Mouse (Mus musculus) ES-E14 (cell line): ENCODE measurements around the gene Nf1. TPM values are rescaled to one million over a fixed set of nuclear protein-coding genes. Genes with fewer than 3 reads are reported as not detected.

Experiments
- DNase-seq: peaks from one replicate; pipeline ENCODE4 v3.0.0-alpha.2; 2013; ENCODE audit warnings: low read depth, low spot score
- H3K27ac ChIP-seq: 2 replicates; pipeline ENCODE4 v1.5.1; 2012; ENCODE audit warnings: low read depth, mild to moderate bottlenecking, low read length, moderate library complexity, mixed read lengths; ENCODE audit not compliant: poor library complexity, insufficient read depth, severe bottlenecking
- H3K36me3 ChIP-seq: 2 replicates; pipeline ENCODE4 v1.6.1; 2012; ENCODE audit warnings: mild to moderate bottlenecking, low read length, moderate library complexity, mixed read lengths; ENCODE audit not compliant: control insufficient read depth, poor library complexity, insufficient read depth, severe bottlenecking
- H3K4me1 ChIP-seq, 2 experiments: fragments of 150-350 bp in 1 of 2; sonication (generic) in 1 of 2; 2 replicates each; pipeline ENCODE4 v1.6.1; 2012; ENCODE audit warnings: low read length in 2 of 2, mild to moderate bottlenecking in 1 of 2, mixed read lengths in 1 of 2; ENCODE audit not compliant: control insufficient read depth in 2 of 2, insufficient read depth in 2 of 2, poor library complexity in 1 of 2
- H3K4me3 ChIP-seq, 2 experiments: fragments of 150-350 bp in 1 of 2; sonication (generic) in 1 of 2; 2 replicates each; pipeline ENCODE4 v1.5.1; 2012; ENCODE audit warnings: low read length in 2 of 2, low read depth in 1 of 2, mild to moderate bottlenecking in 1 of 2, mixed read lengths in 1 of 2; ENCODE audit not compliant: insufficient read depth in 1 of 2, poor library complexity in 1 of 2, severe bottlenecking in 1 of 2
- H3K9ac ChIP-seq: 2 replicates; pipeline ENCODE4 v1.6.1; 2012; ENCODE audit warnings: low read depth, mild to moderate bottlenecking, low read length, mixed read lengths; ENCODE audit not compliant: poor library complexity, insufficient read depth, severe bottlenecking
- H3K9me3 ChIP-seq: fragments of 150-350 bp; sonication (generic); 2 replicates; pipeline ENCODE4 v1.6.1; 2012; ENCODE audit warnings: low read depth, mild to moderate bottlenecking, low read length; ENCODE audit not compliant: control insufficient read depth, insufficient read depth
- CHD2 ChIP-seq: IDR thresholded peaks from 2 replicates; pipeline ENCODE4 v1.6.1; 2014; ENCODE audit warnings: mild to moderate bottlenecking, low read depth, low read length, inconsistent platforms
- HCFC1 ChIP-seq: IDR thresholded peaks from 2 replicates; pipeline ENCODE4 v1.6.1; 2012; ENCODE audit warnings: low read length, inconsistent platforms, borderline replicate concordance; ENCODE audit not compliant: insufficient read depth
- MAFK ChIP-seq: IDR thresholded peaks from 2 replicates; pipeline ENCODE4 v1.6.1; 2014; ENCODE audit warnings: mild to moderate bottlenecking, low read depth, low read length, inconsistent platforms; ENCODE audit not compliant: insufficient read depth
- ZC3H11A ChIP-seq: IDR thresholded peaks from 2 replicates; pipeline ENCODE4 v1.6.1; 2012; ENCODE audit warnings: low read depth, mild to moderate bottlenecking, inconsistent platforms, low read length, borderline replicate concordance
- ZNF384 ChIP-seq: IDR thresholded peaks from 2 replicates; pipeline ENCODE4 v1.6.1; 2012; ENCODE audit warnings: low read depth, low read length, inconsistent platforms
- in situ Hi-C, 2 experiments: fragments of 600-800 bp; cut with MboI; formaldehyde crosslinking; loops; one replicate each; pipeline ENCODE4 v1.15.1; 2025; ENCODE audit warnings: low sequenced_read_pairs in 2 of 2, inconsistent platforms in 1 of 2; ENCODE audit not compliant: unreplicated experiment in 2 of 2
- total RNA-seq: library from RNA; depleted of rRNA; stranded (reverse); fragments of 300-350 nt; gene quantifications from 2 replicates; pipeline ENCODE4 v1.2.3, GENCODE M21; 2012

The Nf1 gene
- total RNA-seq, 1 experiment: 15.3 TPM

- no peaks in the 10 kb centered on the region for H3K9me3 ChIP-seq
- in situ Hi-C loops: no loop called here
- TF ChIP-seq CHD2 (no peak), HCFC1 (no peak), ZC3H11A (no peak), ZNF384 (no peak), MAFK (no peak)
- no peak overlapping the region for H3K27ac ChIP-seq
- no peak overlapping the region for H3K4me3 ChIP-seq
- H3K36me3 ChIP-seq: no peaks in the 10 kb centered on the region
- no peak overlapping the region for H3K9ac ChIP-seq
- peaks cover 0 to 3% of the 10 kb centered on the region in 2 experiments; a peak in 1 of 4 replicates for H3K4me1 ChIP-seq
- DNase-seq: no peak
Measured at GRCm38 (mm10) chr11:79366284-79366683, 26.8 kb downstream of the Nf1 start.

- DNase-seq: peak; percentile 28
- Histone ChIP-seq H3K4me3 (no peak overlapping the region), H3K9ac (no peak overlapping the region), H3K36me3 (no peaks in the 10 kb centered on the region), H3K9me3 (no peaks in the 10 kb centered on the region), H3K27ac (no peak overlapping the region), H3K4me1 (peaks cover 0 to 1% of the 10 kb centered on the region in 2 experiments; a peak in 1 of 4 replicates)
- in situ Hi-C loops: no loop called here
- TF ChIP-seq CHD2: no peak
- no peak for TF ChIP-seq ZNF384
- no peak for TF ChIP-seq ZC3H11A
- TF ChIP-seq HCFC1: no peak
- TF ChIP-seq MAFK: no peak
Measured at GRCm38 (mm10) chr11:79373031-79373430, 33.5 kb downstream of the Nf1 start.

GRCm38 (mm10) chr11:79398336-79398735 lies 58.8 kb downstream of the Nf1 start:
- Histone ChIP-seq H3K4me1 (no peaks in the 10 kb centered on the region), H3K4me3 (no peak overlapping the region), H3K9ac (no peak overlapping the region), H3K36me3 (no peaks in the 10 kb centered on the region), H3K27ac (no peak overlapping the region), H3K9me3 (no peaks in the 10 kb centered on the region)
- in situ Hi-C loops: no loop called here
- no peak for TF ChIP-seq ZNF384
- TF ChIP-seq MAFK: no peak
- TF ChIP-seq ZC3H11A: peak; percentile 56; the same call in 1 of the 2 replicates
- TF ChIP-seq HCFC1: no peak
- TF ChIP-seq CHD2: no peak
- DNase-seq: peak; percentile 77

- no peak for DNase-seq
- Histone ChIP-seq H3K36me3 (no peaks in the 10 kb centered on the region), H3K4me1 (no peaks in the 10 kb centered on the region), H3K27ac (no peak overlapping the region), H3K4me3 (no peak overlapping the region), H3K9me3 (no peaks in the 10 kb centered on the region), H3K9ac (no peak overlapping the region)
- TF ChIP-seq ZNF384: no peak
- in situ Hi-C loops: no loop called here
Measured at GRCm38 (mm10) chr11:79403625-79404319, 64.3 kb downstream of the Nf1 start.

GRCm38 (mm10) chr11:79413761-79414513 lies 74.4 kb downstream of the Nf1 start:
- Histone ChIP-seq H3K4me1 (no peaks in the 10 kb centered on the region), H3K36me3 (peaks cover 2% of the 10 kb centered on the region), H3K9ac (no peak overlapping the region), H3K27ac (no peak overlapping the region), H3K9me3 (no peaks in the 10 kb centered on the region), H3K4me3 (no peak overlapping the region)
- no peak for TF ChIP-seq MAFK
- TF ChIP-seq ZC3H11A: no peak
- TF ChIP-seq HCFC1: no peak
- no peak for TF ChIP-seq ZNF384
- TF ChIP-seq CHD2: no peak
- in situ Hi-C loops: no loop called here
- no peak for DNase-seq
